Mouse (Mus musculus) midbrain, embryonic 16.5 days (tissue): ENCODE data around the gene Tlr3. TPM values are rescaled to one million over a fixed set of nuclear protein-coding genes. Genes with fewer than 3 reads are reported as not detected.
A peak's percentile ranks its signal among the peaks of the same experiment; 100 is the strongest.

Experiments
- ATAC-seq: fragments of 200-750 bp; cut with Nextera tagmentation; 2 replicates; pipeline ENCODE4 v1.8.0; 2017; ENCODE audit warnings: moderate TSS enrichment
- H3K27ac ChIP-seq: fragments of 300-500 bp; sonication (generic); 2 replicates; pipeline ENCODE4 v1.5.1; 2014; ENCODE audit warnings: mild to moderate bottlenecking, low read length, mixed read lengths
- H3K27me3 ChIP-seq: fragments of 300-500 bp; sonication (generic); 2 replicates; pipeline ENCODE4 v1.6.1; 2014; ENCODE audit warnings: low read depth, low read length, mixed read lengths; ENCODE audit not compliant: control insufficient read depth, insufficient read depth
- H3K36me3 ChIP-seq: fragments of 300-500 bp; sonication (generic); 2 replicates; pipeline ENCODE4 v1.6.1; 2014; ENCODE audit warnings: mild to moderate bottlenecking, low read length, moderate library complexity, mixed read lengths; ENCODE audit not compliant: control insufficient read depth, insufficient read depth
- H3K4me1 ChIP-seq: fragments of 300-500 bp; sonication (generic); 2 replicates; pipeline ENCODE4 v1.6.1; 2014; ENCODE audit warnings: mild to moderate bottlenecking, low read length, mixed read lengths; ENCODE audit not compliant: control insufficient read depth, insufficient read depth
- H3K4me2 ChIP-seq: fragments of 300-500 bp; sonication (generic); 2 replicates; pipeline ENCODE4 v1.6.1; 2014; ENCODE audit warnings: mild to moderate bottlenecking, low read length, mixed read lengths
- H3K4me3 ChIP-seq: fragments of 300-500 bp; sonication (generic); 2 replicates; pipeline ENCODE4 v1.5.1; 2014; ENCODE audit warnings: low read depth, mild to moderate bottlenecking, low read length, moderate library complexity, mixed read lengths
- H3K9ac ChIP-seq: fragments of 300-500 bp; sonication (generic); 2 replicates; pipeline ENCODE4 v1.6.1; 2014; ENCODE audit warnings: low read depth, low read length, mixed read lengths
- H3K9me3 ChIP-seq: fragments of 300-500 bp; sonication (generic); replicated peaks from 2 replicates; pipeline ENCODE4 v1.6.1; 2014; ENCODE audit warnings: mild to moderate bottlenecking, low read length, mixed read lengths; ENCODE audit not compliant: control insufficient read depth, poor library complexity, severe bottlenecking
- WGBS: fragments of 180-500 bp; shearing (Covaris S2); extraction: QIAGEN DNeasy Blood & Tissue Kit; methylation state at CpG from one replicate; pipeline ENCODE4 v1.1.7; 2014; 5-methylcytosine and 5-hydroxymethylcytosine counted together
- polyA plus RNA-seq: library from polyadenylated mRNA; unstranded; fragments of >200 nt; fragmentation: Nextera tagmentation; extraction: Ambion mirVana; gene quantifications from 2 replicates; pipeline ENCODE4 v1.2.1, GENCODE M21; 2015

Tlr3 gene
- polyA plus RNA-seq, 1 experiment from 2014 or later: 1.0 TPM

GRCm38 (mm10) chr8:45363220-45363619 is 47.7 kb downstream of the Tlr3 start:
- no peaks in the 10 kb centered on the region for H3K36me3 ChIP-seq
- H3K4me3 ChIP-seq: no peak overlapping the region
- H3K9ac ChIP-seq: no peak overlapping the region
- H3K27me3 ChIP-seq: no peaks in the 10 kb centered on the region
- H3K4me1 ChIP-seq: peaks cover 4% of the 10 kb centered on the region; the same call in 1 of the 2 replicates
- ATAC-seq: no peak
- no peak overlapping the region for H3K27ac ChIP-seq
- no peak overlapping the region for H3K4me2 ChIP-seq
- 91% methylated on average over 1 of the region's 1 CpGs for WGBS
- no peaks in the 10 kb centered on the region for H3K9me3 ChIP-seq

- WGBS: 62% methylated on average over 6 of the region's 6 CpGs
- no peak for ATAC-seq
- H3K27me3 ChIP-seq: no peaks in the 10 kb centered on the region
- H3K4me1 ChIP-seq: peaks cover 10% of the 10 kb centered on the region
- H3K9ac ChIP-seq: no peak overlapping the region
- no peak overlapping the region for H3K4me2 ChIP-seq
- H3K9me3 ChIP-seq: no peaks in the 10 kb centered on the region
- H3K4me3 ChIP-seq: no peak overlapping the region
- H3K27ac ChIP-seq: no peak overlapping the region
- H3K36me3 ChIP-seq: no peaks in the 10 kb centered on the region
These were observed 48.6 kb downstream of the Tlr3 start for GRCm38 (mm10) chr8:45362323-45362722.

DNA sequence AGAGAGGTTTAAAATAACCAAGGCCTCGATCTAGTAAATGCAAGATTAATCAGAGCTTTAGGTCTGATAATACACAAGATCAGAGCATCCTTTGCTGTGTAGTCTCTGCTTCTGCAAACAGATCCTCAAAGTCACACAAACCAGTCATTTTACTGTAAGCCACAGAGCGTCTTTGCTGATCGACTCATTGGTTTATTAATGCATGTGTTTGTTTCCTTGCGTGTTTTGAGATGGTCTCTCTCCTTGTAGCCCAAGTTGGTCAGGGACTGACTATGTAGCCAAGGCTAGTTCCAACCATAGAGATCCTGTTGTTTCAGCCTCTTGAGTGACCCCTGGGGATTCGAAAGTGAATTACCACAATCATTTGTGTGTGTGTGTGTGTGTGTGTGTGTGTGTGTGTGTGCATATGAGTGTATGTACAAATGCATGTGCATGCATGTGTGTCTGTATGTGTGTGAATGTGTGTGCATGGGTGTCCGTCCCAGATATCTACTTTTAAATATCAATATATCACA is 51.7 kb downstream of the Tlr3 start:
- H3K9ac ChIP-seq: peak overlapping the region; percentile 94
- peak overlapping the region; percentile 62 for H3K27ac ChIP-seq
- 80% methylated on average over 6 of the region's 6 CpGs for WGBS
- H3K4me1 ChIP-seq: peaks cover 10% of the 10 kb centered on the region
- no peaks in the 10 kb centered on the region for H3K27me3 ChIP-seq
- peak overlapping the region; percentile 84; the same call in 1 of the 2 replicates for H3K4me2 ChIP-seq
- ATAC-seq: peak; percentile 33; the same call in 1 of the 2 replicates
- no peaks in the 10 kb centered on the region for H3K9me3 ChIP-seq
- peak overlapping the region; percentile 68 for H3K4me3 ChIP-seq
- H3K36me3 ChIP-seq: no peaks in the 10 kb centered on the region

DNA sequence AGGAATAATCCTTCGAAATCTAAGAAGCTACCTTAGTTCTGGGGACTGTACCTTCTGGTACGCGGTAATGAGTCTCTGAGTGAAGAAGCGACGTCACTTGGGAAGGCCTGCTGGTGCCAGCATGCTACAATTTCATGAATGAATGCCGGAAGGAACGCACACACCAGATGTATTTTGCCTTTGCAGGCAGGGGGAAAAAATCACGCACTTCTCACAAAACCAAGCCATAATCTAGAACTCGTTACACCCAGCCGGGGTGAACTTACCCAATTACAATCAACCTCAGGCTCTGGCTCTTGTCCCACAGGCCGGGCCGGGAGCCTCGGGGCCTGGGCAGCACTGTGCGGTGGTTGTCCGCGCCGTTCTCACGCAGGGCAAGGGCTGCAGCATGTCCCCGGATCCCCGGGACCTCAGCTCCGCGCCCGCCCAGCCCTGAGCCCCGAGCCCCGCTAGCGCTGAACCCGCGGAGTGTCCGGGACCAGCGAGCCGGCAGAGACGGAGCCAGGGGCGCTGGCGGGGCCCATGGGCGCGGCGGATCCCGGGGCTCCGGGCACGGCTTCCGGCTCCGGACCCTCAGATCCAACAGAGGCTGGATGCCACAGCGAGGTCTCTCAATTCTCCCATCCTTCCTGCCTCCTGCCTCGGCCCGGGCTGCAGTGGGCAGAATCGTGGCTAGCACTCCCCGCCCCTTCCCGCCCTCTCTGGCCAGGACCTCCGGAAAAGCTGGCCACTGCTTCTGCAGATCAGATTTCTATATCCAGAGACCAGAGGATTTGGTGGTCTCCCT is 52.6 kb downstream of the Tlr3 start:
- H3K36me3 ChIP-seq: no peaks in the 10 kb centered on the region
- peaks cover 10% of the 10 kb centered on the region for H3K4me1 ChIP-seq
- H3K4me3 ChIP-seq: peak overlapping the region; percentile 68
- no peaks in the 10 kb centered on the region for H3K27me3 ChIP-seq
- WGBS: 3% methylated on average over 49 of the region's 49 CpGs
- peak overlapping the region; percentile 94 for H3K9ac ChIP-seq
- ATAC-seq: peak; percentile 90
- H3K9me3 ChIP-seq: no peaks in the 10 kb centered on the region
- peak overlapping the region; percentile 84 for H3K4me2 ChIP-seq
- H3K27ac ChIP-seq: peak overlapping the region; percentile 62

GRCm38 (mm10) chr8:45355809-45356208 is 55.1 kb downstream of the Tlr3 start:
- no peak overlapping the region for H3K9ac ChIP-seq
- no peaks in the 10 kb centered on the region for H3K9me3 ChIP-seq
- H3K4me2 ChIP-seq: no peak overlapping the region
- H3K36me3 ChIP-seq: no peaks in the 10 kb centered on the region; the same call in 1 of the 2 replicates
- ATAC-seq: no peak
- H3K27ac ChIP-seq: no peak overlapping the region
- peaks cover 10% of the 10 kb centered on the region for H3K4me1 ChIP-seq
- H3K27me3 ChIP-seq: no peaks in the 10 kb centered on the region
- H3K4me3 ChIP-seq: no peak overlapping the region
- WGBS: 74% methylated on average over 6 of the region's 6 CpGs

Other genes starting within 250 kb of the Tlr3 start
- gene F11, start 149.0 kb downstream of the Tlr3 start, polyA plus RNA-seq: not detected in 2 replicates
- gene Klkb1, start 116.2 kb downstream of the Tlr3 start, polyA plus RNA-seq: not detected in 2 replicates
- gene Gm45753, start 102.6 kb downstream of the Tlr3 start, polyA plus RNA-seq: not detected in 2 replicates
- gene Cyp4v3, start 77.9 kb downstream of the Tlr3 start, polyA plus RNA-seq: 1.3 and 1.4 TPM in 2 replicates
- 11.5 and 12.9 TPM in 2 replicates for gene Fam149a, start 28.8 kb downstream of the Tlr3 start, polyA plus RNA-seq
- gene Sorbs2, start 96.7 kb upstream of the Tlr3 start, polyA plus RNA-seq: 60.9 and 67.7 TPM in 2 replicates